Mouse (Mus musculus) heart, postnatal 25 days (tissue): ENCODE data around the gene Megf6. TPM values are rescaled to one million over a fixed set of nuclear protein-coding genes. Genes with fewer than 3 reads are reported as not detected.

Source experiments
- DNase-seq: peaks from one replicate; pipeline ENCODE4 v3.0.0; 2022; ENCODE audit warnings: low spot score
- intact Hi-C: fragments of 180-260 bp; cut with DNase I; formaldehyde crosslinking; loops from one replicate; pipeline ENCODE4 v1.15.1; 2025
- total RNA-seq, 2 experiments: library from RNA; stranded (reverse); gene quantifications; 2 replicates each; pipeline ENCODE4 v1.2.3; 2021

Gene Megf6
- total RNA-seq, 2 experiments from 2014 or later: 7.4 to 8.9 TPM

DNA sequence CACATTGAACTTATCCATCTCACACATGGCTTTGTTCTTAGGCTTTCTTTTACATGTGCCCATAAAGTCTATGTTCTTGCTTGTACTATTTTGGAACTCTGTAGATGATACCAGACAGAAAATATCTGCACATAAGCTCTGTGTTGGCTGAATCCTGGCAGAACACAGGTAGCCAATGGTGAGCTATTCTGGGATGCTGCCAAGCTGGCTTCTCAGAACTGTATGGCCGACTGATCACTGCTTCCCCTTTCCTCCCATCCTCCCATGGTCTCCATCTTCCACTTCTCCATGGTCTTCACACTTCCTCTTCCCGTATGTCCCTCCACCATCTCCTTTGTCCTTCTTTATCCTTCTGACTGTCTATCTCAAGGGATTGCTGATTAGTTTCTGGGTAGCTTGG lies 138.6 kb downstream of the Megf6 start:
- intact Hi-C loops: no loop called here
- no peak for DNase-seq

DNA sequence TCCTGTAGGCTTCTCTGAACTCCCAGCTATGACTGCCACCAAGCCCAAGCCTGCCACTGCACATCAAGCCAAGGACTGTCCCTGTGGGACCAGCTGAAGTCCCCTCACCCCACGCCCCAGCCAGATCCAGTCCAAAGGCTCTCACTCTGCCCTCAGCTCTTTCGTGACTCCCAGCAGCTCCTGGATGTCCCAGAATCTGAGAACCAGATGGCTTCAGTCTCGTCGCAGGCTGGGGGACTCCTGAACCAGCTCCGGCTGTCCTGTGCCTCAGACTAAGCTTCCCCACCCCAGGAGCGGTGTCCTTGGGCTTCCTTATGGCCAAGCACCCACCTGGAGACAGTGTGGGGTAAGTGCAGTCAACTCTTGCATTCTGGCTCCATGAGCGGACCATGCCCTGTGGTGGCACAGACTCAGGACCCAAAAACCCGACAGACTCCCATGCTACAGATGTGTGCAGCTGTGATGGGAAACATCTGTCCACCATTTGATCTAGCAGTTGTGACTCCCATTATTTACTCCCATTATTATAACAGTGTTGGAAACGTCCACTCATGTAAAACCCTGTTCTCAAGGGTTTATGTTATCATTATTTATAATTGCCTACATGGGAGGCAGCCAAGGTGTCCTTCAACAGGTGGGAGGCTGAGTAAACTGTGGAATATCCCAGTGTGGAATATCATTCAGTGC lies 140.2 kb downstream of the Megf6 start:
- no peak for DNase-seq
- intact Hi-C loops: no loop called here

DNA sequence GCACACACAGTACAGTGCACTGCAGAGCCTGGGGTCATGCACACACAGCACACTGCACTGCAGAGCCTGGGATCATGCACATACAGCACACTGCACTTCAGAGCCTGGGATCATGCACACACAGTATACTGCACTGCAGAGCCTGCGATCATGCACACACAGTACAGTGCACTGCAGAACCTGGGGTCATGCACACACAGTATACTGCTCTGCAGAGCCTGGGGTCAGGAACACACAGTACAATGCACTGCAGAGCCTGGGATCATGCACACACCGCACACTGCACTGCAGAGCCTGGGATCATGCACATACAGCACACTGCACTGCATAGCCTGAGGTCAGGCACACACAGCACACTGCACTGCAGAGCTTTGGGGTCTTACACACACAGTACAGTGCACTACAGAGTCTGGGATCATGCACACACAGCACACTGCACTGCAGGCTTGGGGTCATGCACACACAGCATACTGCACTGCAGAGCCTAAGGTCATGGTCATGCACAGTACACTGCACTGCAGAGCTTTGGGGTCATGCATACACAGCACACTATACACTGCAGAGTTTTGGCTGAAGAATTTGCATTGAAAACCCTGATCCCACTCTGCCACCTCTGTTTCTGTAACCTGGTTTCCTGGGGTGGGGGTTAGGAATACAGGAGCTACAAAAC lies 141.7 kb downstream of the Megf6 start:
- intact Hi-C loops: no loop called here
- no peak for DNase-seq

DNA sequence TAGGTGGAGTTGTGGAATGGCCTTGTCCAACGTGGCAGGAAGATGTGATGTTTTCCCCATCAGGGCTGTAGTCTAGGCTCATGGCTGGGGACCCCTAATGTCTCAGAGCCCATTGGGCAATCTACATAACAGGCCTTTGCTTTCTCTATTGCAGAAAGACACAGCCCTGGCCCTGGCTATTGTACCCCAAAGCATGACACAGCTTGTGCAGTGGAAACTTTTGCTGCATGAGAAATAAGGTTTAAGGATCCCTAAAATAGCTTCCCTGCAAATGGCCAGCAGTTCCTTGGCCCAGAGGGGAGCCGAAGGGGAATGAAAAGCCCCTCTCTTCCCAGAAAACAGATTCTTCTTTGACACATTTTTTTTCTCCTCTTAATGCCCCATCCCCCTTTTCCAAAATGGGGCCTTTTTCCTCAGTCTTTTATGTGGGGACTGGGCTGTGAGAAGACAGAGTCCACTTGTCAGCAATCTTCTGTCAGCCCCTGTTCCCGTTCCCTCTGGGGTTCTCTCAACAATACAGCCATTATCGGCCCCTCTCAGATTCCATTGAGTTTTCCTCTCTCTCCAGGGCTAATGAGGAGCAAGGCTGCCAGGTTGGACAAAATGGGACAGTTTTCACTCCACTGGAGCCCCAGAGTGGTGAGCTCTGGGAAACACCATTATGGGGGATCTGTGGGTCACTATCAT lies 142.5 kb downstream of the Megf6 start:
- intact Hi-C loops: no loop called here
- no peak for DNase-seq

DNA sequence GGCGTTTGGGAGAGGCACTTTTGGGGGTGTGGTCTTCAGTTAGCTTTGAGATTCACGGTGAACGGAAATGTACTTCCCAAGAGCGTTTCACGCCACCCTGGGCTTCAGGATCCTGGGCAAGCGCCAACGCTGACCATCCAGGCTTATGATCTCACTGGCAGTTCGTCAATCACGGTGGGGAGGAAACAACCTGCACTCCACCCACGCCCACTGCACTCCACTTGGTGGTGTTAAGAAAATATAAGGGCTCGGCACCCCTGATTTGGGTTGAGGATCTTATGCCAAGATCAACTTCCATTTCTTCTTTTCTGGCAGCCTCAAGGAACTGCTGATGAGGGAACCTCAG lies 143.1 kb downstream of the Megf6 start:
- intact Hi-C loops: no loop called here
- no peak for DNase-seq

Other genes with a start within 250 kb of the Megf6 start
- 10 to 100 TPM; 13.4 to 14.2 TPM for gene A430005L14Rik, start 213.5 kb upstream of the Megf6 start, total RNA-seq
- 1 to 10 TPM; 2.5 to 3.7 TPM for gene Dffb, start 195.6 kb upstream of the Megf6 start, total RNA-seq
- 10 to 100 TPM; 26.0 to 27.9 TPM for gene Cep104, start 195.5 kb upstream of the Megf6 start, total RNA-seq
- 10 to 100 TPM; 28.3 to 30.2 TPM for gene Lrrc47, start 159.0 kb upstream of the Megf6 start, total RNA-seq
- gene Smim1, start 144.5 kb upstream of the Megf6 start, total RNA-seq: 1 to 10 TPM; 5.8 to 5.9 TPM
- not detected for gene Ccdc27, start 128.1 kb upstream of the Megf6 start, total RNA-seq
- gene Trp73, start 30.5 kb upstream of the Megf6 start, total RNA-seq: not detected
- 10 to 100 TPM; 10.9 to 11.6 TPM for gene Wrap73, start 28.4 kb upstream of the Megf6 start, total RNA-seq
- 100 to 1,000 TPM; 118 to 124 TPM for gene Tprgl, start 10.1 kb upstream of the Megf6 start, total RNA-seq
- under 1 TPM; 0.36 to 0.62 TPM for gene Arhgef16, start 130.9 kb downstream of the Megf6 start, total RNA-seq
- gene B230104I21Rik, start 165.4 kb downstream of the Megf6 start, total RNA-seq: not detected